Mouse (Mus musculus) bone marrow, adult 2 months (tissue): ENCODE measurements around the gene 1500011B03Rik. TPM values are rescaled to one million over a fixed set of nuclear protein-coding genes. Genes with fewer than 3 reads are reported as not detected.

Experiments
- H3K27ac ChIP-seq: fragments of 200-500 bp; 2 replicates; pipeline ENCODE4 v1.5.1; 2012; ENCODE audit warnings: low read depth, mild to moderate bottlenecking, control low read depth, inconsistent platforms, low read length; ENCODE audit not compliant: control insufficient read depth, poor library complexity, insufficient read depth
- H3K4me1 ChIP-seq: fragments of 200-500 bp; 2 replicates; pipeline ENCODE4 v1.6.1; 2011; ENCODE audit warnings: low read length; ENCODE audit not compliant: control insufficient read depth, insufficient read depth
- H3K4me3 ChIP-seq: fragments of 200-500 bp; replicated peaks from 2 replicates; pipeline ENCODE3; 2011; ENCODE audit warnings: mild to moderate bottlenecking, low read depth, low read length, control low read depth; ENCODE audit not compliant: control insufficient read depth
- CTCF ChIP-seq: fragments of 200-500 bp; IDR thresholded peaks from 2 replicates; pipeline ENCODE4 v1.5.1; 2011; ENCODE audit warnings: low read length, control low read depth; ENCODE audit not compliant: control insufficient read depth, insufficient read depth
- POLR2A ChIP-seq: fragments of 200-500 bp; IDR thresholded peaks from 2 replicates; pipeline ENCODE4 v1.6.1; 2011; ENCODE audit warnings: low read depth, mild to moderate bottlenecking, control low read depth, low read length, borderline replicate concordance; ENCODE audit not compliant: control insufficient read depth
- WGBS: fragments of 180-500 bp; shearing (Covaris S2); methylation state at CpG from one replicate; pipeline ENCODE4 v1.1.7; 2018; 5-methylcytosine and 5-hydroxymethylcytosine counted together
- polyA plus RNA-seq: library from polyadenylated mRNA; stranded (reverse); fragments of >200 nt; gene quantifications from 2 replicates; pipeline ENCODE4 v1.2.4, GENCODE M21; 2011; ENCODE audit warnings: low replicate concordance; ENCODE audit not compliant: missing spikeins, insufficient read depth, insufficient read length

1500011B03Rik gene
- polyA plus RNA-seq, 1 experiment = 25.3 TPM

GRCm38 (mm10) chr5:114782991-114783390 is 40.3 kb downstream of the 1500011B03Rik start:
- 30% methylated on average over 9 of the region's 9 CpGs for WGBS

GRCm38 (mm10) chr5:114780912-114781311 is 42.4 kb downstream of the 1500011B03Rik start:
- TF ChIP-seq CTCF = no peak
- 0 out of 2 replicates have a peak, but pooled peaks have one; percentile 19 for TF ChIP-seq POLR2A
- 22% methylated on average over 7 of the region's 7 CpGs for WGBS
- H3K27ac ChIP-seq = peak overlapping the region; percentile 62
- H3K4me1 ChIP-seq = peaks cover 30% of the 10 kb centered on the region
- no peak overlapping the region for H3K4me3 ChIP-seq

More at GRCm38 (mm10) chr5:114782991-114783390, 40.3 kb downstream of the 1500011B03Rik start:
- Histone ChIP-seq H3K4me3 (no peak overlapping the region), H3K4me1 (peaks cover 28% of the 10 kb centered on the region), H3K27ac (0 out of 2 replicates have a peak overlapping the region, but pooled peaks have one; percentile 10)
- TF ChIP-seq CTCF = no peak

- H3K4me1 ChIP-seq = peaks cover 28% of the 10 kb centered on the region
- 28% methylated on average over 7 of the region's 7 CpGs for WGBS
- no peak overlapping the region for H3K4me3 ChIP-seq
- H3K27ac ChIP-seq = peak overlapping the region; percentile 62; the same call in 1 of the 2 replicates
- TF ChIP-seq POLR2A (no peak), CTCF (no peak)
These were observed 43.2 kb downstream of the 1500011B03Rik start for GRCm38 (mm10) chr5:114779956-114780489.

GRCm38 (mm10) chr5:114776174-114776573 is 47.1 kb downstream of the 1500011B03Rik start:
- WGBS = 10% methylated on average over 7 of the region's 7 CpGs
- no peak overlapping the region for H3K27ac ChIP-seq
- H3K4me1 ChIP-seq = peaks cover 15% of the 10 kb centered on the region
- no peak for TF ChIP-seq CTCF
- no peak for TF ChIP-seq POLR2A
- H3K4me3 ChIP-seq = peak overlapping the region; percentile 52

- TF ChIP-seq CTCF (no peak), POLR2A (0 out of 2 replicates have a peak, but pooled peaks have one; percentile 14)
- Histone ChIP-seq H3K27ac (peak within 1 kb of the TSS; percentile 92), H3K4me3 (peak within 1 kb of the TSS; percentile 91), H3K4me1 (peaks cover 10% of the 10 kb centered on the region)
- under 1% methylated on average over 53 of the region's 63 CpGs for WGBS
These were observed 48.0 kb downstream of the 1500011B03Rik start, which contains the start of gene Git2 for GRCm38 (mm10) chr5:114775056-114775979. Git2 (minus strand) TSS chr5:114775517.

- H3K4me3 ChIP-seq = peak within 1 kb of the TSS; percentile 91
- under 1% methylated on average over 68 of the region's 73 CpGs for WGBS
- peak within 1 kb of the TSS; percentile 92 for H3K27ac ChIP-seq
- peak; percentile 59; the same call in 1 of the 2 replicates for TF ChIP-seq POLR2A
- TF ChIP-seq CTCF = no peak
- H3K4me1 ChIP-seq = peaks cover 8% of the 10 kb centered on the region
These were observed 48.7 kb downstream of the 1500011B03Rik start, which contains the start of gene Ankrd13a for GRCm38 (mm10) chr5:114774403-114775051. Ankrd13a (plus strand) TSS chr5:114774677.

GRCm38 (mm10) chr5:114773780-114774179 is 49.5 kb downstream of the 1500011B03Rik start:
- peaks cover 8% of the 10 kb centered on the region for H3K4me1 ChIP-seq
- under 1% methylated on average over 11 of the region's 11 CpGs for WGBS

GRCm38 (mm10) chr5:114773211-114773710 is 50.0 kb downstream of the 1500011B03Rik start:
- Histone ChIP-seq H3K27ac (peak overlapping the region; percentile 98), H3K4me1 (peaks cover 8% of the 10 kb centered on the region), H3K4me3 (peak overlapping the region; percentile 91)
- TF ChIP-seq CTCF (no peak), POLR2A (peak; percentile 52; the same call in 1 of the 2 replicates)
- WGBS = 0% methylated on average over 52 of the region's 52 CpGs

More at GRCm38 (mm10) chr5:114773780-114774179, 49.5 kb downstream of the 1500011B03Rik start:
- peak overlapping the region; percentile 92 for H3K27ac ChIP-seq
- TF ChIP-seq POLR2A (no peak), CTCF (no peak)
- H3K4me3 ChIP-seq = peak overlapping the region; percentile 91
